Mouse (Mus musculus) small intestine, adult 2 months (tissue): ENCODE measurements around the gene Kcnj3.

Experiments
- CTCF ChIP-seq: fragments of 200-500 bp; IDR thresholded peaks from 2 replicates; pipeline ENCODE4 v1.5.1; 2012; ENCODE audit warnings: low read depth, mild to moderate bottlenecking, control low read depth, inconsistent platforms, low read length, moderate library complexity, mixed read lengths; ENCODE audit not compliant: insufficient replicate concordance, insufficient read length; ENCODE audit errors: extremely low read depth
- POLR2A ChIP-seq: fragments of 200-500 bp; IDR thresholded peaks from 2 replicates; pipeline ENCODE4 v1.6.1; 2012; ENCODE audit warnings: low read depth, mild to moderate bottlenecking, control low read depth, inconsistent platforms, low read length, moderate library complexity

DNA sequence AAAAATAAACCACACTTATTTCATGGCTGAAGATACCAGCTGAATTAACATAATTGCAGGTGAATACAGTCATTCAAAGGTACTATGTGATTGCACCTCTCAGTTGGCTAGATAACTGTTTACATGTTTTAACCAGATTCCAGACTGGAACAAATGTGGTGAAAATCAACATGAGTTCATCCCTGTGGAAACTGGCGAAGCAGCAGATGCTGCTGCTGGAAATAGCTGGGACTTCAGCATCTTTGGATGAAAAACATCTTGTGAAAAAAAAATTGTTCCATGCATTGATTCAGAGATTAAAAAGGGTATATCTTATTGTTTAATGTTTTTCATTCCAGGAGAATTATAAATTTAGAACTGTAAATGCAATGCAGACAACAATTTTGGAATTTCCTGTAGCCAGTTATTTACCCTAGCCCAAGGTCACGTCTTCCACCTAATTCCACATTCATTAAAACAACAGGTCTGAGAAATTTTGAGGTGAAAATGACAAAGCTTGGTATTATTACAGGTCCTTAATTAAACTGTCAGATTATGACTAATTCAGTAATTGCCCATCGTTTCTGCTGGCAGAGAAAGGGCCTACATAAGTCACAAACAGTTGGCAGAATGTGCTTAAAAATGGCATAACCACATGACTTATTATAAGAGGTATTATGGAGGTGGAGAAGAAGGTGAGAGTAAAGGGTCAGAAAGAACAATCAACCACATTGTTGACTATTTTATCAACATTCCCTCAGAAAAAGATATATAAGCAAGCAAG, 155.6 kb downstream of the Kcnj3 start:
- TF ChIP-seq CTCF (no peak), POLR2A (no peak)
